Mouse (Mus musculus) cortical plate, adult 2 months (tissue): ENCODE measurements around the gene Tmod2. TPM values are rescaled to one million over a fixed set of nuclear protein-coding genes. Genes with fewer than 3 reads are reported as not detected.

ENCODE experiments used
- H3K27ac ChIP-seq: fragments of 200-500 bp; 2 replicates; pipeline ENCODE4 v1.5.1; 2012; ENCODE audit warnings: low read length, control low read depth, inconsistent platforms; ENCODE audit not compliant: insufficient read depth
- H3K4me1 ChIP-seq: fragments of 200-500 bp; 2 replicates; pipeline ENCODE4 v1.6.1; 2011; ENCODE audit warnings: low read length; ENCODE audit not compliant: control insufficient read depth, insufficient read depth
- H3K4me3 ChIP-seq: fragments of 200-500 bp; 2 replicates; pipeline ENCODE4 v1.5.1; 2011; ENCODE audit warnings: mild to moderate bottlenecking, low read length, control low read depth; ENCODE audit not compliant: insufficient read depth
- CTCF ChIP-seq: fragments of 200-500 bp; IDR thresholded peaks from 2 replicates; pipeline ENCODE4 v1.5.1; 2011; ENCODE audit warnings: mild to moderate bottlenecking, control low read depth, low read length; ENCODE audit not compliant: insufficient read depth; ENCODE audit errors: extremely low read depth
- POLR2A ChIP-seq: fragments of 200-500 bp; IDR thresholded peaks from 2 replicates; pipeline ENCODE4 v1.6.1; 2011; ENCODE audit warnings: mild to moderate bottlenecking, low read length, control low read depth; ENCODE audit not compliant: insufficient read depth; ENCODE audit errors: extremely low read depth
- polyA plus RNA-seq: library from polyadenylated mRNA; depleted of rRNA; stranded (reverse); fragments of >200 nt; gene quantifications from 2 replicates; pipeline ENCODE4 v1.2.3, GENCODE M21; 2012; rRNA removed

Gene Tmod2
- polyA plus RNA-seq, 1 experiment, result 112 TPM

GRCm38 (mm10) chr9:75532461-75532860 is 78.7 kb downstream of the Tmod2 start:
- no peak overlapping the region for H3K27ac ChIP-seq
- no peak overlapping the region for H3K4me3 ChIP-seq
- no peak for TF ChIP-seq POLR2A
- TF ChIP-seq CTCF, result no peak
- no peaks in the 10 kb centered on the region for H3K4me1 ChIP-seq

- Histone ChIP-seq H3K4me1 (no peaks in the 10 kb centered on the region), H3K4me3 (no peak overlapping the region), H3K27ac (no peak overlapping the region)
- no peak for TF ChIP-seq POLR2A
- TF ChIP-seq CTCF, result no peak
These were observed 81.8 kb downstream of the Tmod2 start for GRCm38 (mm10) chr9:75529358-75529757.

GRCm38 (mm10) chr9:75528096-75528495 is 83.0 kb downstream of the Tmod2 start:
- H3K4me3 ChIP-seq, result no peak overlapping the region
- TF ChIP-seq CTCF (no peak), POLR2A (no peak)
- no peak overlapping the region for H3K27ac ChIP-seq

GRCm38 (mm10) chr9:75527368-75528059 is 83.6 kb downstream of the Tmod2 start:
- Histone ChIP-seq H3K4me3 (no peak overlapping the region), H3K27ac (no peak overlapping the region), H3K4me1 (no peaks in the 10 kb centered on the region)
- TF ChIP-seq CTCF (no peak), POLR2A (no peak)

More at GRCm38 (mm10) chr9:75528096-75528495, 83.0 kb downstream of the Tmod2 start:
- H3K4me1 ChIP-seq, result no peaks in the 10 kb centered on the region

- Histone ChIP-seq H3K4me1 (peaks cover 2% of the 10 kb centered on the region), H3K4me3 (no peak overlapping the region), H3K27ac (no peak overlapping the region)
- TF ChIP-seq POLR2A, result no peak
- TF ChIP-seq CTCF, result no peak
These were observed 87.5 kb downstream of the Tmod2 start for GRCm38 (mm10) chr9:75523646-75524045.

DNA sequence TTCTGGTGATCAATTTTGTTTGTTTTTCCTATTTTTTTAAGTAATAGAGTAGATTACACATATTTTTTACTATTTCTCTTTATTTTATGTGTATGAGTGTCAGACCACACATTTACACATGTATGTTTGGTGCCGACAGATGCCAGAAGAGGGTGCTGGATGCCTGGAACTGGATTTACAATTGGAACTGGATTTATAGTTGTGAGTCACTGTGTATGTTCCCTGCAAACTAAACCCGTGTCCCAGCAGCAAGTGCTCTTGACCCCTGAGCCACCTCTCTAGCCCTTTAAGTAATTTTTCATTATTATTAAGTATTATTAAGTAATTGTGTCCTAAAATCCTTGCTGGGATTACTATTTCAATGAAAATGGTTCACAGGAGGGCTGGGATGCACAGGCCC is 88.9 kb downstream of the Tmod2 start:
- TF ChIP-seq CTCF (no peak), POLR2A (no peak)
- Histone ChIP-seq H3K4me3 (no peak overlapping the region), H3K27ac (no peak overlapping the region), H3K4me1 (peaks cover 2% of the 10 kb centered on the region)

- Histone ChIP-seq H3K27ac (no peak overlapping the region), H3K4me1 (peaks cover 2% of the 10 kb centered on the region), H3K4me3 (no peak overlapping the region)
- TF ChIP-seq POLR2A, result no peak
- peak; percentile 52 for TF ChIP-seq CTCF
These were observed 89.3 kb downstream of the Tmod2 start for GRCm38 (mm10) chr9:75521788-75522187.

DNA sequence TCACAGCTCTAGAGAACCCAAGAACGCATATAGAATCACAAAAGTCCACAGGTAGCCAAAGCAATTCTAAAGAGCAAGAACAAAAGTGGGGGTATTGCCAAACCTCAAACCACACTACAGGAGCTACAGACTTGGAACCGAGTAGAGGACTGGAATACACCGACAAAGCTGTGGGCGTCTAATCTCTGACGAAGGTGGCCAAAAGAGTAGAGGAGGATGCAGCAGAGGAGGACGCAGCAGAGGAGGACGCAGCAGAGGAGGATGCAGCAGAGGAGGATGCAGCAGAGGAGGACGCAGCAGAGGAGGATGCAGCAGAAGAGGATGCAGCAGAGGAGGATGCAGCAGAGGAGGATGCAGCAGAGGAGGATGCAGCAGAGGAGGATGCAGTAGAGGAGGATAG is 90.2 kb downstream of the Tmod2 start:
- TF ChIP-seq POLR2A (no peak), CTCF (no peak)
- no peak overlapping the region for H3K4me3 ChIP-seq
- H3K27ac ChIP-seq, result no peak overlapping the region
- H3K4me1 ChIP-seq, result peaks cover 2% of the 10 kb centered on the region

- Histone ChIP-seq H3K4me3 (no peak overlapping the region), H3K4me1 (peaks cover 2% of the 10 kb centered on the region), H3K27ac (no peak overlapping the region)
- TF ChIP-seq POLR2A, result no peak
- no peak for TF ChIP-seq CTCF
These were observed 93.4 kb downstream of the Tmod2 start for GRCm38 (mm10) chr9:75517751-75518150.

Other genes with a start within 250 kb of the Tmod2 start
- 41.8 and 43.6 TPM in 2 replicates for gene Mapk6, start 201.3 kb downstream of the Tmod2 start, polyA plus RNA-seq
- gene Leo1, start 169.8 kb downstream of the Tmod2 start, polyA plus RNA-seq, result 12.9 and 13.0 TPM in 2 replicates
- 53.3 and 59.0 TPM in 2 replicates for gene Tmod3, start 51.7 kb downstream of the Tmod2 start, polyA plus RNA-seq
- 91.3 and 96.5 TPM in 2 replicates for gene Lysmd2, start 14.4 kb upstream of the Tmod2 start, polyA plus RNA-seq
- 241 and 253 TPM in 2 replicates for gene Scg3, start 72.7 kb upstream of the Tmod2 start, polyA plus RNA-seq
- 0.95 and 1.4 TPM in 2 replicates for gene Bmp5, start 164.0 kb upstream of the Tmod2 start, polyA plus RNA-seq